Mouse (Mus musculus) embryonic fibroblast, embryonic 13.5 days (primary cell): ENCODE measurements around the gene Ppp1r12b. TPM values are rescaled to one million over a fixed set of nuclear protein-coding genes. Genes with fewer than 3 reads are reported as not detected.

Experiments
- H3K27ac ChIP-seq: 2 replicates; pipeline ENCODE4 v1.5.1; 2012; ENCODE audit warnings: low read length, control low read depth, inconsistent platforms; ENCODE audit not compliant: insufficient read depth
- H3K4me1 ChIP-seq: 2 replicates; pipeline ENCODE4 v1.6.1; 2011; ENCODE audit warnings: low read length; ENCODE audit not compliant: control insufficient read depth, insufficient read depth
- H3K4me3 ChIP-seq: 2 replicates; pipeline ENCODE4 v1.5.1; 2011; ENCODE audit warnings: mild to moderate bottlenecking, control low read depth, low read length; ENCODE audit not compliant: insufficient read depth
- CTCF ChIP-seq: IDR thresholded peaks from 2 replicates; pipeline ENCODE4 v1.5.1; 2011; ENCODE audit warnings: mild to moderate bottlenecking, control low read depth, low read length, moderate library complexity, borderline replicate concordance; ENCODE audit not compliant: insufficient read depth
- POLR2A ChIP-seq: IDR thresholded peaks from 2 replicates; pipeline ENCODE4 v1.6.1; 2011; ENCODE audit warnings: low read depth, mild to moderate bottlenecking, control low read depth, low read length, moderate library complexity
- polyA plus RNA-seq: library from polyadenylated mRNA; stranded (reverse); fragments of >200 nt; gene quantifications from 2 replicates; pipeline ENCODE4 v1.2.4, GENCODE M21; 2011; ENCODE audit warnings: low read depth; ENCODE audit not compliant: missing spikeins, insufficient read length

Gene Ppp1r12b
- polyA plus RNA-seq, 1 experiment, result 20.3 TPM

GRCm38 (mm10) chr1:134896008-134896407 lies 59.7 kb downstream of the Ppp1r12b start:
- TF ChIP-seq POLR2A (no peak), CTCF (no peak)
- Histone ChIP-seq H3K27ac (no peak overlapping the region), H3K4me3 (no peak overlapping the region), H3K4me1 (no peaks in the 10 kb centered on the region; the same call in 1 of the 2 replicates)

- Histone ChIP-seq H3K27ac (no peak overlapping the region), H3K4me3 (no peak overlapping the region), H3K4me1 (no peaks in the 10 kb centered on the region)
- TF ChIP-seq POLR2A, result no peak
- no peak for TF ChIP-seq CTCF
These were observed 60.9 kb downstream of the Ppp1r12b start for GRCm38 (mm10) chr1:134894803-134895202.

DNA sequence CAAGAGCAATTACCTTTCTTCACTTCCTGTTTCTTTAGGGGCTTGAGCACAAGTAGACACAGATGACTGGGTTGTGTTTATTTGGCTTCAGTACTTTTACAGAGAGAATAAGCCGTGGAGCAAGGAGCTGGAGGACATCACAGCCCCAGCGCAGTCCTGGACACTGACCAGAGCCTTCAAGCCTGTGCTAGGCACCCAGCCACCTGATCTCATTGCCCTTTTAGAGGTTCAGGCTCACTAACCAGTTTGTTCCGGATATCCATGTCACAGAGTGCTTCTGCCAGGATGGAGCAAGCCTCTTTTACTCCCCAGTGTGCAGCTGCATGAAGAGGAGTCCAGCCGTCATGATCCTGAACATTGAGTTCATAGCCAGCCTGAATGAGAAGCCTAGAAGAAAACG lies 63.8 kb downstream of the Ppp1r12b start:
- Histone ChIP-seq H3K4me3 (no peak overlapping the region), H3K4me1 (no peaks in the 10 kb centered on the region)

DNA sequence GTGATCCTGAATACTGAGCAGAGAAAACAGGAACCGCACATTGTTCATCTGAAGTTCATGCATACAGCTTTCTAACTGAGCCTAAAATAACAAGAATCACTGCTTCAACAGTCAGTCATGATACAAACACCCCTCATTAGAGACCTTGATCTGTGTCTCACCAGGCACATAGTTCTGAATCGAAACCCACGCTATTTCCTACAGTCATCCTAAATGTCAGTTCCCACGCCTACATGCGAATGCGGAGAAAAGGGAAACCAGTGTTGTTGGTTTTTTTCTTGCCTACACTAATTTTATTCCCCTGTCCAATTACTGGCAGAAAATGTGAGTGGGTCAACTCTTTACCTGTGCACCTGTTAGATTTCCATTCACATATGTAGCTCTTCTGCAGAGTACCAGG lies 66.1 kb downstream of the Ppp1r12b start:
- TF ChIP-seq POLR2A (no peak), CTCF (no peak)
- Histone ChIP-seq H3K4me1 (no peaks in the 10 kb centered on the region), H3K27ac (no peak overlapping the region), H3K4me3 (no peak overlapping the region)

More for the DNA sequence above, 63.8 kb downstream of the Ppp1r12b start:
- TF ChIP-seq POLR2A (no peak), CTCF (no peak)
- no peak overlapping the region for H3K27ac ChIP-seq

DNA sequence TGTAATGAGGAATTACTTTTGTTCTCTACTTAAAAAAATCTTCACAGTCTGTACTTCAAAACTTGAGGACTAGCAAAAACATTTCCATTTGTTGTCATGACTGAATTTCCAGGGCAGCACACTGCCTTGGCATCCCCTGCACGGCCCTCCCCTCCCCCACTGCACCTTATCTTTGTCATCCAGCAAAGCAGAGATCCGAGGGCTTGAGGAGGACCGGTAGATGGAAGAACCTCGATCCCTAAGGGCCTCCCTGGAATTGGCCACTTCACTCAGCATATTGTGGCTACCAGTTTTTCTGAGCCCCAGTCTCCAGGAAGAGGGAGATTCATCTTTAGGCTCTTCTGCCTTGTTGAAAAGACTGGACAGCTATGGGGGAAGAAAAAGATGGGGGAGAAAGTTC lies 79.9 kb downstream of the Ppp1r12b start:
- Histone ChIP-seq H3K4me1 (no peaks in the 10 kb centered on the region), H3K4me3 (no peak overlapping the region), H3K27ac (no peak overlapping the region)
- no peak for TF ChIP-seq POLR2A
- no peak for TF ChIP-seq CTCF

DNA sequence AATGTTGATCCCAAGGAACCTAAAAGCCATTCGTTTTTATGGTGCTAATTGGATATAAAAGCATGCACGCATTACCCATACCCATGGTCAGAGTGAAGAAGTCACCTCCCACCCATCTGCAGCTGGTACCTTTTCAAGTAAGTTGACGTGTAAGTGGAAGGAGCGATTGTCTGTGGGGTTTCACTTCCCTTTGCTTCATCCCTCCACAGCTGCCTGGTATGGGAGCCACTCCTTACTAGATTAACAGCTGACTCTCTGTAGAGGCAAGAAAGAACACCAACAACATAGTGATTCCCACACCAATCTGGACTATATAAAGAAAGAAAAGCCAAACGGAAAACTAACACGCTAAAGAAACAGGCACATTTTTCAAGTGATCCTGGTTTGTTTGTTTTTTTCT lies 83.1 kb downstream of the Ppp1r12b start:
- TF ChIP-seq POLR2A, result no peak
- no peak for TF ChIP-seq CTCF
- Histone ChIP-seq H3K4me1 (no peaks in the 10 kb centered on the region), H3K27ac (no peak overlapping the region), H3K4me3 (no peak overlapping the region)

- Histone ChIP-seq H3K27ac (no peak overlapping the region), H3K4me3 (no peak overlapping the region), H3K4me1 (no peaks in the 10 kb centered on the region)
- no peak for TF ChIP-seq POLR2A
- no peak for TF ChIP-seq CTCF
These were observed 89.3 kb downstream of the Ppp1r12b start for GRCm38 (mm10) chr1:134866426-134866825.

DNA sequence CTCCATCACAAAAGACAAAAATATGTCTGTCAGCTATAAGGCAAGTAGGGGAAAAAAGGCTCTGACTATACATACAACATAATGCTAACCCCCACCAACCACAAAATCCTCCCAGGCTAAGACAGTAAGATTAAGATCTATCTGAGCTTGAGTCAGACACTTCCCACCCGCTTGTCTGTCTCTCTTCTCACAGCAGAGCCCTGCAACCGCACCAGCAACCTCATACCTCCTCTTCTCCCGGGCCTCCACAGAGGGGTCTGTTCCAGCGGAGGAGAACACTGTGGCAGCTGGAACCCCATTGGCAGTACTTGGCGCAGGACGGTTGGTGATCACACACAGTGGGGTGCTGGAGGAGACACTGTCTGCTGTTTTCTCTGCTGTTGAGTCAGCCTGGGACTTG lies 90.2 kb downstream of the Ppp1r12b start:
- Histone ChIP-seq H3K4me1 (no peaks in the 10 kb centered on the region), H3K4me3 (no peak overlapping the region), H3K27ac (no peak overlapping the region)
- TF ChIP-seq CTCF (no peak), POLR2A (no peak)

DNA sequence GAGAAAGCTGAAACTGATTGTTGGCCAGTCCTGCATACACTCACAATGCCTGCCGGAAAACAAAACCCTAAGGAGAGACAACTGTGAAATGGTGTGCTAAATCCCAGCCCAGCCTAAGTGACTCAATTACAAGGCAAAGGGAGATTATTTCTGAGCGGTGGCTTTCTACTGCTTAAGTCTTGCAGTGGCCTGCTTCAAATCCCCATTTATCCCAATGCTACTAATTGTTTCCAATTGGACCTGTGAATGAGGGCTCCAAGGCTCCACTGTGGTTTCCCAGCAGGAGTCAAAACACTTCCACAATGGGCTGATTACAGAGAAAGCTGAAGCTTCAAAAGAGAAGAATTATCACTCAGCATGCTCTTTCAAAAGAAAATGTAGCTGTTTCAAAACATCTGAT lies 95.2 kb downstream of the Ppp1r12b start:
- H3K4me3 ChIP-seq, result no peak overlapping the region
- TF ChIP-seq POLR2A (no peak), CTCF (no peak)
- no peaks in the 10 kb centered on the region for H3K4me1 ChIP-seq
- H3K27ac ChIP-seq, result no peak overlapping the region

DNA sequence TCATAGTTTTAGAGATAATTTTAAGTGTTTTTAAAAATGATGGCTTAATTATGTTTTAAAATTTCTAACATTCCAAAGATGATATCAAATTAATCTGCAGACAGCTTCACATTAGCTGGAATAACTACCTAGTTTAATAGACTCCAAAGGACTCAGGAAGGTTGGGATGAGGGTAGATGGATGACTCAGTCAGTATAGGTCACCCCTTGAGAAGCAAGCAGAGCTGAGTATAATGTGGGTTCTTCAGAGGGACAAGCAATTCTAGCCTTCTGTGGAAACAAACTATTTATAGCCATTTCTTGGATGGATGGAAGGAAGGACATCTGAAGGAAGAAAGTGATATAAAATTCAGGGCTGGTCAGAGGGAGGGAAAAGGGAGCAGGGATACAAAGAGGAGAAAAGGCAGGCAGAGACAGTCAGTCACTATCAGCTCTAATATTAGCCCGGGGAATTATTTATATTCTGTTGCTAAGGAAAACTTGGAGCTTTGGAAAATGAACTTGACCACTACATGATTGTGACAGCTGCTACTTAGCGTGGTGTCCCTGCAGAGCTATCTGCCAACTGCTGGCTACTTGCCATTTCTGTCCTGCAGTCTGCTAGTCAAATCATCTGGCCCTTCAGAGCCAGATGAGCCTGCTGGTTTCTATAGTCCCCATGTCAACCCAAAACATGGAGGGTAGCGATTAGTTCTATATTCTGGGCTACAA lies 97.2 kb downstream of the Ppp1r12b start:
- Histone ChIP-seq H3K4me3 (no peak overlapping the region), H3K27ac (no peak overlapping the region), H3K4me1 (no peaks in the 10 kb centered on the region)
- TF ChIP-seq CTCF (no peak), POLR2A (no peak)
